Mouse (Mus musculus) lung, postnatal 0 days (tissue): ENCODE data around the gene Gm11172. TPM values are rescaled to one million over a fixed set of nuclear protein-coding genes. Genes with fewer than 3 reads are reported as not detected.

ENCODE experiments used
- ATAC-seq: fragments of 200-750 bp; cut with Nextera tagmentation; 2 replicates; pipeline ENCODE4 v1.8.0; 2017; ENCODE audit warnings: moderate library complexity
- DNase-seq: peaks from one replicate; pipeline ENCODE4 v3.0.0-alpha.2; 2016; ENCODE audit warnings: low spot score
- H3K27ac ChIP-seq: fragments of 300-500 bp; sonication (generic); 2 replicates; pipeline ENCODE4 v1.5.1; 2014; ENCODE audit warnings: antibody characterized with exemption, mild to moderate bottlenecking, low read length, mixed read lengths
- H3K27me3 ChIP-seq: fragments of 300-500 bp; sonication (generic); replicated peaks from 2 replicates; pipeline ENCODE4 v1.6.1; 2014; ENCODE audit warnings: low read length, mixed read lengths; ENCODE audit not compliant: insufficient read depth
- H3K36me3 ChIP-seq: fragments of 300-500 bp; sonication (generic); 2 replicates; pipeline ENCODE4 v1.6.1; 2014; ENCODE audit warnings: low read length, mixed read lengths; ENCODE audit not compliant: insufficient read depth
- H3K4me1 ChIP-seq: fragments of 300-500 bp; sonication (generic); 2 replicates; pipeline ENCODE4 v1.6.1; 2014; ENCODE audit warnings: antibody characterized with exemption, low read depth, low read length, mixed read lengths; ENCODE audit not compliant: insufficient read depth
- H3K4me2 ChIP-seq: fragments of 300-500 bp; sonication (generic); replicated peaks from 2 replicates; pipeline ENCODE4 v1.6.1; 2014; ENCODE audit warnings: low read depth, mild to moderate bottlenecking, low read length, moderate library complexity, mixed read lengths
- H3K4me3 ChIP-seq: fragments of 300-500 bp; sonication (generic); 2 replicates; pipeline ENCODE4 v1.5.1; 2014; ENCODE audit warnings: low read depth, low read length
- H3K9ac ChIP-seq: fragments of 300-500 bp; sonication (generic); replicated peaks from 2 replicates; pipeline ENCODE4 v1.6.1; 2014; ENCODE audit warnings: low read depth, mild to moderate bottlenecking
- H3K9me3 ChIP-seq: fragments of 300-500 bp; sonication (generic); 2 replicates; pipeline ENCODE4 v1.6.1; 2016; ENCODE audit warnings: low read length, mixed read lengths
- CTCF ChIP-seq: IDR thresholded peaks from 2 replicates; pipeline ENCODE4 v1.5.1; 2016; ENCODE audit warnings: antibody characterized with exemption, mild to moderate bottlenecking
- EP300 ChIP-seq: IDR thresholded peaks from 2 replicates; pipeline ENCODE4 v1.6.1; 2016; ENCODE audit warnings: antibody characterized with exemption, mild to moderate bottlenecking, control low read depth
- WGBS: fragments of 180-500 bp; shearing (Covaris S2); extraction: QIAGEN DNeasy Blood & Tissue Kit; methylation state at CpG from one replicate; pipeline ENCODE4 v1.1.7; 2014; 5-methylcytosine and 5-hydroxymethylcytosine counted together
- polyA plus RNA-seq: library from polyadenylated mRNA; unstranded; fragments of >200 nt; fragmentation: Nextera tagmentation; extraction: Ambion mirVana; gene quantifications from 2 replicates; pipeline ENCODE4 v1.2.1, GENCODE M21; 2015

Gm11172 gene
- polyA plus RNA-seq, 1 experiment from 2014 or later = not detected

DNA sequence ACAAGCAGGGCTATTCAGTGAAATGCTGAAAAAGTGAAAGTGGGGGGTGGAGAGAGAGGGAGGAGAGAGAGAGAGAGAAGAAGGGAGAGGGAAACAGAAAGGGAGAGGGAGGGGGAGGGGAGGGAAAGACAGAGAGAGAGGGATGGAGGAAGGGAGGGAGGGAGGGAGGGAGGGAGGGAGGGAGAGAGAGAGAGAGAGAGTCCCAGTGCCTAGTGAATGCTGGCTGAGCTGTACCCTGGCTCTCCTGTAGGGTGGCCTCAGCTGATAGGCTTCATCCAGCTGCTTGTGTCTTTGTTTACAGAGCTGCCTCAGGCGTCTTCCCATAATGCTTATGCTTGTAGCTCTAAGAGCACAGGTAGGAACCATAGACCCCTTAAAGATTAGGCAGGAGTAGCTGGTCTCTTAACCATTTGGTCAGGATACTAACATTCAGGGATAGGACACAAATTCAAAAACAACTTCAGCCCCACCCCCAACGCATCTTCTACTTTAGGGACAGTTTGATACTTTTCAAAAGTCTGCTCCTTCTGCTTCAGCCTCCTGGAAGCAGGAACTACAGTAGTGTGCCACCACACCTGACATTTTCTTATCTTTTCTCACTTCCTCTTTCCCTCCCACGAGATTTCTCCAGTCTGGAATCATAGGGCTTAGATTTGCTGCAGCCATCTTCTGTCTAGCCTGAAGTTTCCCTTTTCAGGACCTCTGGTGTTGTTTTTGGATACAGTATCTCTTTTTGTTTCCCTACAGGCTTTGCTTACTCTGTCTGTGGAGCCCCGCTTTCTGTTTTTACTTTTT is 42.0 kb upstream of the Gm11172 start:
- WGBS = 53% methylated on average over 4 of the region's 4 CpGs
- no peak for DNase-seq
- H3K4me3 ChIP-seq = no peak overlapping the region
- H3K27me3 ChIP-seq = no peaks in the 10 kb centered on the region
- no peak overlapping the region for H3K27ac ChIP-seq
- no peaks in the 10 kb centered on the region for H3K9me3 ChIP-seq
- H3K4me1 ChIP-seq = peaks cover 3% of the 10 kb centered on the region; the same call in 1 of the 2 replicates
- H3K36me3 ChIP-seq = no peaks in the 10 kb centered on the region
- no peak for ATAC-seq
- no peak overlapping the region for H3K4me2 ChIP-seq
- H3K9ac ChIP-seq = no peak overlapping the region
- peak; percentile 37 for TF ChIP-seq CTCF
- TF ChIP-seq EP300 = no peak

- H3K27ac ChIP-seq = no peak overlapping the region
- peak; percentile 38 for ATAC-seq
Observed at GRCm38 (mm10) chr16:10771769-10772510, 40.8 kb upstream of the Gm11172 start.

DNA sequence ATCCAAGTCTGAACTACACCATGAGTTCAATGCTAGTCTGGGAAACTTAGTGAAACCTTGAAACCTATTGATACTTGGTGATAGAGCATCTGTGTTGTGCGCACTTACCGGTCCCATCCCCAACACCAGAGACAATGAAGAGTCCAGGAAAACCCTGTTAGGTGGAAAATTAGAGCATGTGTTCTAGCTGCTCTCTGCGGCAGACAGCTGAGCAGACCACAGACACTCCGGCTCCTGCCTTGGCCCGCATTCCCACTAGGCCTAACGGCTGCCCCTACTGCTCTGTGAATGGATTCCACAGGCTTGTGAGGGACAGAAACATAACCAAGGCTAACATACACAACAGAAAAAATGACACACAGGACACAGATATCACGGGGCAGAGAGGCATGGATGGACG is 39.2 kb upstream of the Gm11172 start:
- WGBS = 81% methylated on average over 8 of the region's 8 CpGs
- TF ChIP-seq CTCF (no peak), EP300 (no peak)
- Histone ChIP-seq H3K27me3 (no peaks in the 10 kb centered on the region), H3K36me3 (no peaks in the 10 kb centered on the region), H3K4me3 (no peak overlapping the region), H3K9ac (no peak overlapping the region), H3K4me1 (peaks cover 3% of the 10 kb centered on the region; the same call in 1 of the 2 replicates), H3K4me2 (no peak overlapping the region), H3K27ac (no peak overlapping the region), H3K9me3 (no peaks in the 10 kb centered on the region)
- ATAC-seq = no peak
- DNase-seq = no peak

More at GRCm38 (mm10) chr16:10771769-10772510, 40.8 kb upstream of the Gm11172 start:
- Histone ChIP-seq H3K4me2 (no peak overlapping the region), H3K9ac (no peak overlapping the region), H3K9me3 (no peaks in the 10 kb centered on the region), H3K36me3 (no peaks in the 10 kb centered on the region), H3K27me3 (no peaks in the 10 kb centered on the region), H3K4me3 (no peak overlapping the region), H3K4me1 (peaks cover 3% of the 10 kb centered on the region; the same call in 1 of the 2 replicates)
- TF ChIP-seq EP300 (no peak), CTCF (no peak)
- DNase-seq = no peak
- 55% methylated on average over 19 of the region's 19 CpGs for WGBS

GRCm38 (mm10) chr16:10774726-10775125 is 38.0 kb upstream of the Gm11172 start:
- no peaks in the 10 kb centered on the region for H3K9me3 ChIP-seq
- no peaks in the 10 kb centered on the region for H3K4me1 ChIP-seq
- no peak overlapping the region for H3K27ac ChIP-seq
- no peak overlapping the region for H3K4me3 ChIP-seq
- no peak overlapping the region for H3K4me2 ChIP-seq
- no peaks in the 10 kb centered on the region for H3K27me3 ChIP-seq
- H3K9ac ChIP-seq = no peak overlapping the region
- ATAC-seq (no peak), DNase-seq (no peak)
- TF ChIP-seq CTCF (no peak), EP300 (no peak)
- no peaks in the 10 kb centered on the region for H3K36me3 ChIP-seq
- WGBS = 38% methylated on average over 4 of the region's 4 CpGs

- TF ChIP-seq EP300 (no peak), CTCF (no peak)
- Histone ChIP-seq H3K9ac (no peak overlapping the region), H3K4me1 (no peaks in the 10 kb centered on the region), H3K4me2 (no peak overlapping the region), H3K27me3 (no peaks in the 10 kb centered on the region), H3K9me3 (no peaks in the 10 kb centered on the region), H3K4me3 (no peak overlapping the region), H3K36me3 (no peaks in the 10 kb centered on the region), H3K27ac (no peak overlapping the region)
- ATAC-seq (peak; percentile 39; the same call in 1 of the 2 replicates), DNase-seq (peak; percentile 61)
- WGBS = 28% methylated on average over 7 of the region's 7 CpGs
Observed at GRCm38 (mm10) chr16:10776322-10776721, 36.4 kb upstream of the Gm11172 start.

DNA sequence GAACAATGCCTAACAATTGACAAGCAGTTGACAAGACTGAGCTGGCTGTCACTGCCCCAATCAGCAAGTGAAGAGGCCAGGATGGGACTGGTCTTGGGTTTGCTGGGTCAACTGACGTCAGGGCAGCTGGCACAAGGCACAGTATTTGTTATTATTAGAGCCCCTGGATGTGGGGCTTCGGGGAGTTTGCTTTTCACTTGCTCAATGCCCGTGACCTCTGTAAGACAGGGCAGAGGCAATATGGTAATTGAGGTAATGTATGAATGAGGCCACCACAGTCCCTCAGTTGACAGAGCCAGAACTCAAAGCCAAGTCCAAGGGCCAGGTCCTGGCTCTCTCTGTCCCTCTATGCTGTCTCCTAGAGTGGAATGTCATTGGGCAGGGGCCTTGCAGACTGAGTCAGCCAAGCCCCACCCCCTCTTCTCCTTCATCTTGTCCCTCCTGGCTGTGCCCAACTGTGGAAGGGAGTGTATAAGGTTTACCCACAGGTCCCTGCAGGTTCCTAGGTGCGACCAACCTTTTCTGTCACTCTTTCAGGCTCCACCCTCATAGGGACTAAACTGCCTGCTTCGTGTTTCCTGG is 35.0 kb upstream of the Gm11172 start:
- H3K9me3 ChIP-seq = no peaks in the 10 kb centered on the region
- peak; percentile 25 for DNase-seq
- no peaks in the 10 kb centered on the region for H3K36me3 ChIP-seq
- no peak overlapping the region for H3K9ac ChIP-seq
- H3K4me3 ChIP-seq = no peak overlapping the region
- no peaks in the 10 kb centered on the region for H3K27me3 ChIP-seq
- 0 out of 2 replicates have a peak, but pooled peaks cover 3% of the 10 kb centered on the region for H3K4me1 ChIP-seq
- WGBS = 57% methylated on average over 5 of the region's 5 CpGs
- TF ChIP-seq CTCF (no peak), EP300 (no peak)
- no peak overlapping the region for H3K27ac ChIP-seq
- no peak overlapping the region for H3K4me2 ChIP-seq
- ATAC-seq = peak; percentile 30
